Mouse (Mus musculus) neutrophil, adult 5-6 weeks (primary cell): ENCODE measurements around the gene Krtap27-1. TPM values are rescaled to one million over a fixed set of nuclear protein-coding genes. Genes with fewer than 3 reads are reported as not detected.

ENCODE experiments used
- ATAC-seq: fragments of 151-379, 151-347 bp; 2 replicates; pipeline ENCODE4 v1.8.0; 2017; ENCODE audit warnings: mild to moderate bottlenecking, moderate TSS enrichment; ENCODE audit not compliant: insufficient number of reproducible peaks, poor library complexity, low FRiP score, severe bottlenecking; ENCODE audit errors: extremely low read depth
- total RNA-seq: library from RNA; stranded (forward); fragments of 200-1000 nt; gene quantifications from 2 replicates; pipeline ENCODE4 v1.2.3, GENCODE M21; 2017

Gene Krtap27-1
- not detected in 2 replicates for total RNA-seq

GRCm38 (mm10) chr16:88671571-88671970 lies at the start of gene Krtap27-1:
Krtap27-1 (minus strand) TSS chr16:88671671.
- no peak for ATAC-seq

GRCm38 (mm10) chr16:88720031-88720430 lies 48.6 kb upstream of the Krtap27-1 start:
- no peak for ATAC-seq

DNA sequence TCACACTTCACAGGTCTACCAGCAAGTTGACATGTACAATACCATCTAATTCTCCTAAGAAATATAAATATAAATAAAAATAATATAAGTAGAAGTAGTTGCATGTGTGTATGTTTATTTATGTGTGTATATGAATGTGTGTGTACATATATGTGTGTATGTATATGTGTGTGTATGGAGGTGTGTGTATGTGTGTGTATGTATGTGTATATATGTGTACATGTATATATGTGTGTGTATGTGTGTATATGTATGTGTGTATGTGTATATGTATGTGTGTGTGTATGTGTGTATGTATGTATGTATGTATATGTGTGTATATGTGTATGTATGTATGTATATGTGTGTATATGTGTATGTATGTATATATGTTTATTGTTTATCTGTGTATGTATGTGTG lies 45.1 kb upstream of the Krtap27-1 start:
- ATAC-seq: no peak

DNA sequence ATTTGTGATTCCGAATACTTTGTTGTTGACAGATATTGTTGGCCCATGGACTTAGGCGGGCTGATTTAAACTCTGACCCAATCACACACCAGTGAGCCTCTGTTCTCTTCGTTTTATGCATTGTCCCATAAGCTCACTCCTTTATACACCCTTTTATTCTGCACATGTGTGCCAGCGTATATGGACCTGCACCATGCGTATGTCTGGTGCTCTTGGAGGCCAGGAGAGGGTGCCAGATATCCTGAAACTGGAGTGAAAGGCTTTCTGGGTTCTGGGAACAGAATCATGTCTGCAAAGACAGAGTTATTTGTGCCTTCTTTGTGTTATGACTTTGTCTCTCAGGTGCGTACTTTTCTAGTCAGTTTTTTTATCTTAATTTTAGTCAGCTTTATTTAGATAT lies 39.8 kb upstream of the Krtap27-1 start:
- no peak for ATAC-seq

- ATAC-seq: no peak
Observed at GRCm38 (mm10) chr16:88710757-88711156, 39.3 kb upstream of the Krtap27-1 start.

DNA sequence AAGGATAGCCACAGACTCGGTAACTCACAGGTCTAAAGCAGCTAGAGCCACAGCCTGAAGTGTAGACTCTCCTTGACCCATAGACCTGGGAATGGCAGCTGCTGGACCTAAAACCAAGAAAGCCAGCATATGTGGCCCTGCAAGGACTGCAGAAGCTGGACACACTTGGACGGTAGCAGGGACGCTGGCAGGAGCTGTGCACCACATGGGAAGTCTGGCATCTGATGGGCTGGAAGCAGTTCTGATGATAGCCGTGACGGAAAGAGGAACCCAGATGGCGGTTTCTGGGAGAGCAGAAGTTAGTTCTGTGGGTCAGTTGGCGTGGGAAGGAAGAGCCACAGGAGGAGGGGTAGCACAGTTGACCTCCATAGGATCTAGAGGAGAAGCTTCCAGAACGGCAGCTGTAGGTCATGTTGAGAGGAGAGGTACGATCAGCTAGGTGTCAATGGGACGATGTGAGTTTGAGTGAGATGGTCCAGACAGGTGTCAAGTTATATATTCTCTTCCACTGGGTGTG lies 36.1 kb upstream of the Krtap27-1 start, which contains the start of gene 2310061N02Rik:
2310061N02Rik (minus strand) TSS at position 467 of the 517 bp plus-strand sequence.
- ATAC-seq: no peak

- peak; percentile 74 for ATAC-seq
Observed at GRCm38 (mm10) chr16:88701072-88701864, 29.8 kb upstream of the Krtap27-1 start.

DNA sequence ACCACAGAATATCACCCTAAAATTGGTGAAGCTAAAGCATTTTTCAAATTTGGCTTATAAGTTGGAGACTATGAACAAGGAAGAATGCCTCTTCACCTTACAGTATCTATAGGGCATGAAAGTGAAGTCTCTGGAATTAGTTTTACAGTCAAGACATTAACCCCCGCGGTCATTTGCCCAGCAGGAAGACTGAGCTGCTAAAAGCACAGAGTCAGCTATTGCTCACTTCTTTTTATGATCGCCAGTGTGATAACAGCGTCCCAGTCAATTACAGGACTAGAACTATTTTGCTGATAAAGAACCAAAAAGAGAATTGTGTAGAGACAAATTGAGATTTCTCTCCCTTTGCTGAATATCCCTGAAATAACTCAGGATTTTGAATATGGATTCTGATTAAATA lies 24.8 kb upstream of the Krtap27-1 start:
- no peak for ATAC-seq

DNA sequence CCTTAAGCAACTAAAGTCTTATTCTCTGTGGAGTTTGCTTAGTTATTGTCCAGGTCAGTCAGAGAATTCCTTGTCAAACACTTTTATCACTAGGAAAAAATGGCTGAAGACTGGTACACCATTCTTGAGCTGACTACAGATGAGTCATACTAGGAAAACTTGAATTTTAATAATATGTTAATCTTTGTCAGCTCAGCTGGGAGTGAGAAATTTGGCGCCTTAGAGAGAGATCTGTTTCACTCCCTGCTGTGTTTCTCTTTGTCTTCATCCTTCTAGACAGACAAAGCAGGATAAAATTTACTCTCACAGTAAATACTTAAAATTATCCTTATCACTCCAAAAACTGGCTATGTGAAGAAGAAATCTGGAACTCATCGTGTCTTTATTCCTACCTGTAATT lies 9.8 kb upstream of the Krtap27-1 start:
- no peak for ATAC-seq

GRCm38 (mm10) chr16:88679099-88679498 lies 7.6 kb upstream of the Krtap27-1 start:
- no peak for ATAC-seq

DNA sequence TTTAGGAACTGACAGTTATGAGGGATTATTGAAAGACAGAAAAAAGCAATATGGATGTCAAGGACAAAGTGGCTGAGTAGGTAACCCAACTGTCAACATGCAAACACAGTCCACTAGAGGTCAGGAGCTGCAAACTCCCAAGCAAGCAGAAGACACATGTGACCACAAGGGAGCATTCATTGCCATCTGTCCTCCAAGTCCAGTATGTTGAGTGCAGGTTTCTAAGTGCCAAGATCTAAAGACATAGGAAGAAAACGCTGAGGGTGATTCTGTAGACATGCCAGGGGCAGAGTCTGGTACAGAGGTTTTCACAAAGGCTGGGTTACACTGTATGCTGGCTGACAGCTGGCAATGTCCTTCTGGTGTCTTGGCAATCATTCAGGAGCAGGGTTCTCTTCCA lies 14.0 kb downstream of the Krtap27-1 start:
- ATAC-seq: no peak

DNA sequence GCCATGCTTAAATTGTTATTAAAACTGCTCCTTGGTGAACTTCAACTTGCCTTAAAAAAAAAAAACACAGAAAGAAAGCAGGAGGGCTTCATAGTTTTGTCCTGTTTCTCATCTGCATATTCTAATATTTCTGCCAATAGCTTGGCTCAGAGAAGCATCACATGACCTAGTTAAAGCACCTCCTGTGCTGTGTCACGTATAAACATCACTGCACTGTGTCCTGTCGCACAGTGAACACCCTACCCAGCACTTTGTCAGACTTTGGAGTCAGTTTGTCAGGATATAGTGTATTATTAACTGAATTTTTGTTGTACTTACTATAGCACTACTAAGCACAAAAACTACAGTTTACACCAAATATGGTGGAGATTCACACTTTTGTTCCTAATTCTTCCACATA lies 19.5 kb downstream of the Krtap27-1 start:
- no peak for ATAC-seq

DNA sequence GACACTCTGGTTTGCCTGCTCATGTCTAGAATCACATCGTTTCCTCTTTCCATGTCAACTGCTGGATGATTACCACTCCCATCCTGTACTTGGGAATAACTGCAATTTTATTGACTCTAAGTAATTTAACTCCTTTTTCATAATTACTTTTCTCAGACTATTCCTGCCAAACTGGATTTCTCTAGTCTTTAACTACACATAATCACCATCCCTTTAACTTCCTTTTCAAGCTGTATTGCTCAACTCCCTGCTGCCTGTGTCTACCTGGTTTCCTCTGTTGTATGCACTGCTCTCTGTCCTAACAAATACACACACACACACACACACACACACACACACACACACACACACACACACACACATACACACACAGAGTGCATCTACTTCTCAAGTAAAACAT lies 20.4 kb downstream of the Krtap27-1 start:
- ATAC-seq: no peak

DNA sequence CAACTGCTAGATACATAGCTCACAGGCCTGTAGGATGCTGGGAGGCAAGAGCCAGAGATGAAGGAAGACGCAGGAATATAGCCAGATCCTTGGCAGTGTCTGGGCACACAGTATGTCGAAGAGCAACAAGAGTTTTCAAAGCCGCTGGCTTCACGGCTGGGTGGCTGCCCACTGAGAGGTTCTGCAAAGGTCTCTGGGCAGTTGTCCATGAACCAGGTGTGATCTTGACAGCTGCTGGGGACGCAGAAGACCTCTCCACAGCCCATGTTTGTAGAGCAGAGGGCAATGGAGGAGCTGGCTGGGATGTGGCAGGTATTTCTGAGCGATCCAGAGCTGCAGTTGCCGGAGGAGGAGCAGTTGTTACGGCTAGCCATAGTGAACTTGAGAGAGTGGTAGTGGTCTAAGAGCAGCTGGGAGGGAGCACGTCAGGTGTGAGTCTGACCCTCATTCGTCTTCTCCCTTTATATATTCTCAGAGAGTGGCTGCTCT lies 24.1 kb downstream of the Krtap27-1 start, which contains the start of gene Krtap26-1:
Krtap26-1 (minus strand) TSS at position 439 of the 489 bp plus-strand sequence.
- no peak for ATAC-seq

DNA sequence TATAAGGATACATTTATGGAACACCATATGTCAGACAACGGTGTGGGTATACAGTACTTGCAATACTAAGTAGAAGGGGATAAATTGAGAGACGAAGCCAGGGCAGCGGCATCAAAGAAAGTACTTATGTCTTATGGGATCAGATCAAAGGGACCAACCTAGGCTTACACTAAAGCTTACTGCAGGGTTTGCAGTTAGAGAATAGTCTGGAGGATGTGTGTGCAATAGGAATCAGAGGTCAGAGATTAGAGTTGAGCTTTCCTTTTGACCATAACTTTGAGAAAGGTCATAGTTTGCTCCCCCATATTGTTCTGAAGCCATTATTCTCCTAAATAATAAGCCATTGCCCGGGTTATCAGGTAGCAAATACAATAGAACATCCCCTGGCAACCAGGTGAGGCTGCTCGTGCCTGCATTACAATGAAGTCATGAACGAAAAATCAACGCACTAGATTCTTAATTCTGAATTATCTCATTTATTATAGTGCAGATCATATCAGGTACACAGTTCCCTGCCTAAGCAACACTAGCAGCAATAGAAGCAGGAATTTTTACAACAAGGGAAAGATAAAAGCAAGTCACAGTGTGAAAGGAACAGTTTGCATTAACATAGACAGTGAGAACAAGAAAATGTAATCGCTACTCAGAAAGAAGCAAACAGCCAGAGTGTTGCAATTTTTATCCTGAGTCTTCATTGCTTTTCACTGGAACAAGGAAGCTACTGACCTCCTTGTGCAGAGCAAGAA lies 24.9 kb downstream of the Krtap27-1 start:
- ATAC-seq: no peak

GRCm38 (mm10) chr16:88640053-88640452 lies 31.4 kb downstream of the Krtap27-1 start:
- no peak for ATAC-seq

DNA sequence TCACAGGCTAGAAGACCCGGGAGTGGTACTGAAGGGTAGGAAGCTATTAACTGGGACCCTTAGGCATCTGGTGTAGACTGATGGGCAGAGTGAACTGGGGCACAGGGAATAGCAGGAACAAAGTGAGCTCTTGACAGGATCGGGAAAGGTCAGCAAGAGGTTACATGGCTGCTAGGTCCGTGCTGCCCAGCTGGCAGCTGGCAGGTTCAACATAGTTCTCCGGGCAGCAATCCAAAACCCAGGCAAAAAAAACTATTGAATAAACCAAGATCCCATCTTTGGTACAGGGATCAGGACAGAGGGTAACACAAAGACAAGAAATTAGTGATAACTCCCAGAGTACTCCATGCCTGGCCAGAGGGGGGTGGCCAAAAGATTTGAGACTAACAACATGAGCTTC lies 36.3 kb downstream of the Krtap27-1 start:
- ATAC-seq: no peak

GRCm38 (mm10) chr16:88631474-88631873 lies 40.0 kb downstream of the Krtap27-1 start:
- ATAC-seq: no peak

DNA sequence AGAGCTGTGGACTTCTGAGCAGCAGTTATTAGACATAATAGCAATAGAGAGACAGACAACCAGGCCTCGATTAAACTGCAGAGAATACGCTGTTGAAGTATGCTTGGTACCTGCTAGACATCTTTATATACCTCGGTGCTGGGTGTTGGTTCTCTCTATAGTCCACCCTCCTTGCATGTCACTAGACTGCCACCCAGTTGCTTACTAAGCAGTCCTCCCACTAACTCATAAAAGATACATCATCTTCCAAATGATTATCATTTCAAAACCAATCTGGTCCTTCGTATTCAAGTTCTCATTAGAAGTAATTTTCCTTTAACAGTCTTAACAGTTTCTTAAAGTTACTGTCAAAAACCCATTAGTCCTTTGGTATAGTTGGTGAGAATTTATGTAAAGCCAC lies 43.9 kb downstream of the Krtap27-1 start, which contains the start of gene 2310079G19Rik:
2310079G19Rik (minus strand) TSS at position 101 of the 400 bp plus-strand sequence.
- no peak for ATAC-seq
